Mouse (Mus musculus) MEL (cell line): Measurements from ENCODE around the gene Haus6. TPM values are rescaled to one million over a fixed set of nuclear protein-coding genes. Genes with fewer than 3 reads are reported as not detected.

Source experiments
- DNase-seq: peaks from one replicate; pipeline ENCODE4 v3.0.0; 2011; ENCODE audit warnings: low read depth, low spot score
- H3K27ac ChIP-seq: 2 replicates; pipeline ENCODE4 v1.5.1; 2012; ENCODE audit warnings: low read depth, mild to moderate bottlenecking, control low read depth, low read length, moderate library complexity; ENCODE audit not compliant: control insufficient read depth
- H3K27me3 ChIP-seq, 2 experiments: fragments of 150-350 bp in 1 of 2; sonication (generic) in 1 of 2; 2 replicates each; pipeline ENCODE4 v1.6.1; 2012; ENCODE audit warnings: low read length in 2 of 2, mild to moderate bottlenecking in 2 of 2, improper control_type of control experiment in 1 of 2, moderate library complexity in 1 of 2; ENCODE audit not compliant: insufficient read depth in 2 of 2, control insufficient read depth in 1 of 2
- H3K36me3 ChIP-seq, 2 experiments: 2 replicates each; pipeline ENCODE4 v1.6.1; 2012 to 2014; ENCODE audit warnings: low read length in 2 of 2, improper control_type of control experiment in 1 of 2, inconsistent platforms in 1 of 2, mild to moderate bottlenecking in 1 of 2; ENCODE audit not compliant: insufficient read depth in 2 of 2, control insufficient read depth in 1 of 2
- H3K4me1 ChIP-seq, 2 experiments: fragments of 150-350 bp in 1 of 2; sonication (generic) in 1 of 2; 2 replicates each; pipeline ENCODE4 v1.6.1; 2012; ENCODE audit warnings: low read length in 2 of 2, improper control_type of control experiment in 1 of 2, mild to moderate bottlenecking in 1 of 2; ENCODE audit not compliant: insufficient read depth in 2 of 2, control insufficient read depth in 1 of 2
- H3K4me3 ChIP-seq, 2 experiments: fragments of 150-350 bp in 1 of 2; sonication (generic) in 1 of 2; 2 replicates each; pipeline ENCODE4 v1.5.1; 2012; ENCODE audit warnings: low read depth in 2 of 2, low read length in 2 of 2, mild to moderate bottlenecking in 2 of 2, moderate library complexity in 2 of 2, control low read depth in 1 of 2, improper control_type of control experiment in 1 of 2; ENCODE audit not compliant: control insufficient read depth in 1 of 2, insufficient read depth in 1 of 2
- H3K79me2 ChIP-seq: 2 replicates; pipeline ENCODE4 v1.6.1; 2012; ENCODE audit warnings: mild to moderate bottlenecking, low read length, moderate library complexity; ENCODE audit not compliant: control insufficient read depth, poor library complexity, insufficient read depth
- H3K9ac ChIP-seq: 2 replicates; pipeline ENCODE4 v1.6.1; 2012; ENCODE audit warnings: low read depth, mild to moderate bottlenecking, control low read depth, low read length, moderate library complexity; ENCODE audit not compliant: control insufficient read depth, poor library complexity, severe bottlenecking
- H3K9me3 ChIP-seq: fragments of 150-350 bp; sonication (generic); replicated peaks from 2 replicates; pipeline ENCODE4 v1.6.1; 2012; ENCODE audit warnings: mild to moderate bottlenecking, low read length, improper control_type of control experiment, moderate library complexity; ENCODE audit not compliant: insufficient read depth
- BHLHE40 ChIP-seq: IDR thresholded peaks from 2 replicates; pipeline ENCODE4 v1.6.1; 2012; ENCODE audit warnings: low read depth, mild to moderate bottlenecking, inconsistent platforms, low read length, improper control_type of control experiment, borderline replicate concordance
- CHD1 ChIP-seq: IDR thresholded peaks from 2 replicates; pipeline ENCODE4 v1.6.1; 2012; ENCODE audit warnings: low read depth, mild to moderate bottlenecking, inconsistent platforms, low read length, improper control_type of control experiment
- CTCF ChIP-seq, 3 experiments: IDR thresholded peaks in 2 of 3; conservative IDR thresholded peaks in 1 of 3; 2 replicates each; pipeline ENCODE4 v1.5.1; 2011 to 2012; ENCODE audit warnings: low read length in 3 of 3, low read depth in 2 of 3, mild to moderate bottlenecking in 2 of 3, improper control_type of control experiment in 1 of 3, inconsistent platforms in 1 of 3, mixed read lengths in 1 of 3, moderate library complexity in 1 of 3; ENCODE audit not compliant: control insufficient read depth in 1 of 3, insufficient read depth in 1 of 3, poor library complexity in 1 of 3, severe bottlenecking in 1 of 3
- E2F4 ChIP-seq: IDR thresholded peaks from 2 replicates; pipeline ENCODE4 v1.6.1; 2011; ENCODE audit warnings: low read depth, low read length, improper control_type of control experiment, borderline replicate concordance
- ELF1 ChIP-seq: IDR thresholded peaks from 2 replicates; pipeline ENCODE4 v1.6.1; 2014; ENCODE audit warnings: low read depth, mild to moderate bottlenecking, inconsistent platforms, low read length, improper control_type of control experiment, moderate library complexity
- EP300 ChIP-seq, 2 experiments: IDR thresholded peaks; 2 replicates each; pipeline ENCODE4 v1.6.1; 2011; ENCODE audit warnings: improper control_type of control experiment in 2 of 2, low read length in 2 of 2, low read depth in 1 of 2, mild to moderate bottlenecking in 1 of 2
- ETS1 ChIP-seq: IDR thresholded peaks from 2 replicates; pipeline ENCODE4 v1.6.1; 2012; ENCODE audit warnings: low read depth, mild to moderate bottlenecking, inconsistent platforms, low read length, improper control_type of control experiment, moderate library complexity
- GABPA ChIP-seq: IDR thresholded peaks from 2 replicates; pipeline ENCODE4 v1.6.1; 2012; ENCODE audit warnings: low read depth, mild to moderate bottlenecking, inconsistent platforms, low read length, improper control_type of control experiment, moderate library complexity
- GATA1 ChIP-seq: IDR thresholded peaks from 2 replicates; pipeline ENCODE4 v1.6.1; 2011; ENCODE audit warnings: low read depth, low read length, improper control_type of control experiment
- HCFC1 ChIP-seq: IDR thresholded peaks from 2 replicates; pipeline ENCODE4 v1.6.1; 2012; ENCODE audit warnings: low read depth, mild to moderate bottlenecking, inconsistent platforms, low read length, improper control_type of control experiment, moderate library complexity
- KAT2A ChIP-seq: conservative IDR thresholded peaks from 2 replicates; pipeline ENCODE4 v1.6.1; 2012; ENCODE audit warnings: low read depth, low read length, improper control_type of control experiment, inconsistent platforms
- MXI1 ChIP-seq: IDR thresholded peaks from 2 replicates; pipeline ENCODE4 v1.6.1; 2011; ENCODE audit warnings: mild to moderate bottlenecking, low read depth, low read length, improper control_type of control experiment
- NRF1 ChIP-seq: IDR thresholded peaks from 2 replicates; pipeline ENCODE4 v1.6.1; 2014; ENCODE audit warnings: low read depth, mild to moderate bottlenecking, inconsistent platforms, low read length, improper control_type of control experiment, moderate library complexity; ENCODE audit not compliant: poor library complexity, insufficient read depth, severe bottlenecking
- POLR2AphosphoS5 ChIP-seq: IDR thresholded peaks from 2 replicates; pipeline ENCODE4 v1.6.1; 2012; ENCODE audit warnings: low read depth, borderline replicate concordance, mild to moderate bottlenecking, inconsistent platforms, low read length, moderate library complexity, mixed read lengths
- RAD21 ChIP-seq: IDR thresholded peaks from 2 replicates; pipeline ENCODE4 v1.6.1; 2011; ENCODE audit warnings: mild to moderate bottlenecking, low read depth, low read length, improper control_type of control experiment
- RCOR1 ChIP-seq: IDR thresholded peaks from 2 replicates; pipeline ENCODE4 v1.6.1; 2012; ENCODE audit warnings: low read depth, mild to moderate bottlenecking, inconsistent platforms, low read length, improper control_type of control experiment
- SMC3 ChIP-seq: IDR thresholded peaks from 2 replicates; pipeline ENCODE4 v1.6.1; 2011; ENCODE audit warnings: low read depth, low read length, improper control_type of control experiment
- TCF12 ChIP-seq: IDR thresholded peaks from 2 replicates; pipeline ENCODE4 v1.6.1; 2014; ENCODE audit warnings: low read depth, mild to moderate bottlenecking, inconsistent platforms, low read length, improper control_type of control experiment, moderate library complexity
- USF2 ChIP-seq, 2 experiments: IDR thresholded peaks; 2 replicates each; pipeline ENCODE4 v1.6.1; 2011 to 2012; ENCODE audit warnings: improper control_type of control experiment in 2 of 2, low read length in 2 of 2, borderline replicate concordance in 1 of 2, inconsistent platforms in 1 of 2, low read depth in 1 of 2, mild to moderate bottlenecking in 1 of 2; ENCODE audit not compliant: insufficient read depth in 1 of 2
- ZMIZ1 ChIP-seq: IDR thresholded peaks from 2 replicates; pipeline ENCODE4 v1.6.1; 2012; ENCODE audit warnings: low read depth, mild to moderate bottlenecking, inconsistent platforms, low read length, improper control_type of control experiment, moderate library complexity
- ZNF384 ChIP-seq: IDR thresholded peaks from 2 replicates; pipeline ENCODE4 v1.6.1; 2012; ENCODE audit warnings: low read depth, mild to moderate bottlenecking, inconsistent platforms, low read length, improper control_type of control experiment
- polyA plus RNA-seq, 2 experiments: library from polyadenylated mRNA; stranded (reverse) in 1 of 2; unstranded in 1 of 2; fragments of >175 nt in 1 of 2; fragments of >200 nt in 1 of 2; gene quantifications; 2 replicates each; pipeline versions ENCODE4 v1.2.1 to v1.2.4; 2012; ENCODE audit warnings: low replicate concordance in 2 of 2, low read depth in 1 of 2; ENCODE audit not compliant: insufficient read length in 2 of 2, insufficient read depth in 1 of 2, missing spikeins in 1 of 2
- total RNA-seq: library from RNA; depleted of rRNA; stranded (reverse); fragments of 300-350 nt; gene quantifications from 2 replicates; pipeline ENCODE4 v1.2.3, GENCODE M21; 2012

The Haus6 gene
- total and polyA plus RNA-seq, 3 experiments = 22.1 to 41.3 TPM; not detected in 1

DNA sequence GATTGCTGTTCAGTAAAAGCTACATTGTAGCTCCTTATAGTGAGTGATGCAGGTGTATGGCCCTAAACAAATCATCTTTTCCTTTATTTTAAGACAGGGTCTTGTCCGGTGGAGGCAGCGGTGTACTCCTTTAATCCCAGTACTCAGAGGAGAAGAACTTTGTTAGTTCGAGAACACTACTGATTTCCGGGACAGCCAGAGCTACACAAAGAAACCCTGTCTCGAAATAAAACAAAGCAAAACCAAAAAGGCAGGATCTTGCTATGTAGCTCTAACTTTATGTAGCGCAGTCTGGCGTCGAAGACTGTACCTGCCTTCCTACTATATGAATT lies 400 bp upstream of the Haus6 start:
- Histone ChIP-seq H3K9me3 (no peaks in the 10 kb centered on the region), H3K9ac (peak overlapping the region; percentile 70), H3K4me1 (peaks cover 5 to 22% of the 10 kb centered on the region in 2 experiments; a peak in 3 of 4 replicates), H3K27me3 (no peaks in the 10 kb centered on the region), H3K36me3 (peaks cover 7 to 26% of the 10 kb centered on the region in 2 experiments), H3K4me3 (peak overlapping the region; percentile 59 to 65), H3K79me2 (peaks cover 29% of the 10 kb centered on the region), H3K27ac (peak overlapping the region; percentile 48)
- TF ChIP-seq E2F4 (peak; percentile 60), POLR2AphosphoS5 (no peak), EP300 (IDR thresholded peaks at IDR 0.05; ENCODE audit: low read depth in 1 of 2, low read length in 2 of 2) (no peak), CHD1 (no peak), KAT2A (no peak)
- no peak for DNase-seq

DNA sequence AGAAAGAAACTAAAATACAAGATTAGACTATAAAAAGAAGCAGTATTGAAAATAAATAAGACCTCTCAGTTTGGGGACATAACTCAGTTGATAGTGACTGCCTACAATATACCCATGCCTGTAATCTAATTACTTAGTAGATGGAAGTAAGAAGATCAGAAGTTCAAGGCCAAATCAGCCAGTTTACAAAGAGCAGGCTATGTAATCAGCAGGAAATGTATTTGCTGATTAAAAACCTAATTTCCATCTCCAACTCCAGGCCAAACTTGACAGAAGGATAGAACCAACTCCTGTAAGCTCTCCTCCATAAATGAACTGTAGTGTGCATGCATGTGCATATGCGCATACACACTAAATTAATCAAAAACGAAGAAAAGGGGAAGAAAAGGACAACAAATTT lies 20.6 kb downstream of the Haus6 start:
- TF ChIP-seq EP300 (IDR thresholded peaks at IDR 0.05; ENCODE audit: low read depth in 1 of 2, low read length in 2 of 2) = peak; percentile 68 to 74
- peak; percentile 46; the same call in 1 of the 2 replicates for TF ChIP-seq MXI1
- TF ChIP-seq RCOR1 = peak; percentile 16; the same call in 1 of the 2 replicates
- 0 out of 2 replicates have a peak, but pooled peaks have one; percentile 47 for TF ChIP-seq GATA1
- no peak for TF ChIP-seq BHLHE40
- peak; percentile 69; the same call in 1 of the 2 replicates for TF ChIP-seq TCF12
- 0 out of 2 replicates have a peak, but pooled peaks have one; percentile 13 for TF ChIP-seq KAT2A
- no peak for TF ChIP-seq HCFC1
- TF ChIP-seq ETS1 = peak; percentile 46; the same call in 1 of the 2 replicates
- no peak for TF ChIP-seq NRF1
- H3K4me3 ChIP-seq = no peak overlapping the region
- no peak overlapping the region for H3K27ac ChIP-seq
- H3K4me1 ChIP-seq = peaks cover 0 to 15% of the 10 kb centered on the region in 2 experiments; a peak in 3 of 4 replicates
- peaks cover 1% of the 10 kb centered on the region; the same call in 1 of the 2 replicates for H3K79me2 ChIP-seq
- no peaks in the 10 kb centered on the region for H3K9me3 ChIP-seq
- H3K9ac ChIP-seq = no peak overlapping the region
- peak; percentile 39 for DNase-seq
- peaks cover 23 to 59% of the 10 kb centered on the region in 2 experiments for H3K36me3 ChIP-seq
- H3K27me3 ChIP-seq = no peaks in the 10 kb centered on the region

DNA sequence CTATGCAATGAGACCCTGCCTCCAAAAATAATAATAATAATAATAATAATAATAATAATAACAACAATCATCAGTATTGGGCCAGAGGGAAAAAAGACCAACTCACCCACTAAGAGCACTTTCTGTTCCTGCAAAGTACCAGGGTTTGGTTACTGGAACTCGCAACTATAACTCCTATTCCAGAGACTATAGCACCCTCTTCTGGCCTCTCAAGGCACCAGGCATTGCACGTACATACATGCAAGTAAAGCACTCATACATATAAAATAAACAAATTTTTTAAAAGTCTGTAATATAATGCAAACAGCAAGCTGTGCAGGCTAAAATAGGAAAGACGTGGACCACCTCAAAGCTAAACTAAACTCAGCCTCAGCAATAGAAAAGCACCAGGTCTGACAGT lies 23.6 kb downstream of the Haus6 start:
- DNase-seq = peak; percentile 56
- H3K9ac ChIP-seq = no peak overlapping the region
- no peaks in the 10 kb centered on the region for H3K9me3 ChIP-seq
- no peak overlapping the region for H3K27ac ChIP-seq
- H3K4me1 ChIP-seq = peaks cover 0 to 15% of the 10 kb centered on the region in 2 experiments; a peak in 3 of 4 replicates
- H3K79me2 ChIP-seq = peaks cover 1% of the 10 kb centered on the region; the same call in 1 of the 2 replicates
- H3K27me3 ChIP-seq = no peaks in the 10 kb centered on the region
- TF ChIP-seq ELF1 (no peak), GABPA (no peak), CTCF (IDR thresholded peaks at IDR 0.05 in 2 of 3, conservative IDR thresholded peaks at IDR 0.05 in 1 of 3; ENCODE audit: control insufficient read depth in 1 of 3, insufficient read depth in 1 of 3, low read depth in 2 of 3, low read length in 3 of 3, poor library complexity in 1 of 3, severe bottlenecking in 1 of 3) (peak in 2 of 3 experiments; percentile 44 to 46; a peak in 4 of 6 replicates), ZMIZ1 (no peak), CHD1 (no peak), USF2 (IDR thresholded peaks at IDR 0.05; ENCODE audit: borderline replicate concordance in 1 of 2, insufficient read depth in 1 of 2, low read depth in 1 of 2, low read length in 2 of 2) (no peak), ZNF384 (no peak), RAD21 (peak; percentile 3), SMC3 (peak; percentile 40)
- H3K36me3 ChIP-seq = peaks cover 23 to 56% of the 10 kb centered on the region in 2 experiments
- H3K4me3 ChIP-seq = no peak overlapping the region
